Mouse (Mus musculus) liver, adult (tissue): ENCODE measurements at regions not wholly inside any gene's neighbourhood (a gene's known extent, or its start where the extent isn't known, plus 50 kb on each side); places are given as distances from the start of the nearest gene placed in this dataset.

ENCODE experiments used
- GATA4 ChIP-seq: IDR thresholded peaks from 2 replicates; pipeline ENCODE4 v1.6.1; 2014; ENCODE audit warnings: mild to moderate bottlenecking, low read length; ENCODE audit not compliant: insufficient replicate concordance

DNA sequence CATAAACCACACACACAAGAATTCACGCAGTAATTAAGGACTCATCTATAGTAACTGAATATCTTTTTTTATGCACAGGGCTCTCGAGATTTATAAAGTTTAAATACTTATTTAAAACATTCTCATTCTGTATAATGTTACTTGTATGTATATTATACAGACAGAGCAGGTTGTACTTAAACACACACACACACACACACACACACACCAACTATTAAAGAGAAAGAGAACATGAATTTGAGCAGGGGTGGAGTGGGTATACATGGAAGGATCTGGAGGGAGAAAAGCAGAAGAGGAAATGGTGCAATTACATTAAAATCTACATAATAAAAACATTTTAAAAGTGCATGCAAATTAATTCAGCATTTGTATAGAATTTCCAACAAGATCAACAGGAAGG lies 518.8 kb downstream of the Lmo7 start:
- no peak for TF ChIP-seq GATA4

- no peak for TF ChIP-seq GATA4
Observed at GRCm38 (mm10) chr14:102248023-102248422, 518.3 kb downstream of the Lmo7 start.

DNA sequence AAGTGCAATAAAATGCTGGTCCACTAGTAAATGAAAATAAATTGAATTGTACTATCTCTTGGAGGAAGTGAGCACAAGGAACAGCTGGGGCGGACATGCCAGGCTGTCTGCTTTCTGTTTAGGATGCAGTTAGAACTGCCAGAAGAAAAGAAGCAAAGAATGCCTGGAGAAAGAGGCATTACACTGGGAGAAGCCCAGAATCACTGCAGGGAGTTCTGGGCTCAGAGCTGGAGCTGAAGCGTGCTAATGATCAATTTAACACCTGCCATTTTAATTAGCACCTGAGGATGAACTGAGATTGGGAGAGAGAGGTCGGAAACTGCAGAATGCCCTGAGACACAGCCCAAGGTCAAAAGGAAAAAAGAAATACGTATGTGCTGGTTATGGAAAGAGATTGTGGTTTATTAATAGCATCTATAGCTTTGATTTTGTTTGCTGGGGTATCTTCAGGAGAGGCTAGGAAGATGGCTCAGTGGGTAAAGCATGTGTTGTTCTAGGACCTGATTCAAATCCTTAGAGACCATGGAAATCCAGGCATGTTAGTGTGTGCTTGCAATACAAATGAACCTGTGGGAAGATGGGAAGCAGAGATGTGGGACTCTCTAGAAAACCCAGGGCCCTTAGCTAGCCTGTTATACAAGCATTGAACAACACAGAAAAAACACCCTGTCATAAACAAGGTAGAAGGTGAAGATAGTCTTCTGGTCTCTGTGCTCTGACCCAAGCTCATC lies 514.2 kb downstream of the Lmo7 start:
- TF ChIP-seq GATA4: no peak

GRCm38 (mm10) chr14:102216581-102217368 lies 487.0 kb downstream of the Lmo7 start:
- TF ChIP-seq GATA4: no peak

- no peak for TF ChIP-seq GATA4
Observed at GRCm38 (mm10) chr14:102215267-102215964, 485.7 kb downstream of the Lmo7 start.

GRCm38 (mm10) chr14:102212079-102212478 lies 482.3 kb downstream of the Lmo7 start:
- TF ChIP-seq GATA4: no peak

GRCm38 (mm10) chr14:102204881-102205671 lies 475.3 kb downstream of the Lmo7 start:
- no peak for TF ChIP-seq GATA4

GRCm38 (mm10) chr14:102199430-102199829 lies 469.7 kb downstream of the Lmo7 start:
- TF ChIP-seq GATA4: no peak

GRCm38 (mm10) chr14:102190786-102191185 lies 461.0 kb downstream of the Lmo7 start:
- no peak for TF ChIP-seq GATA4

GRCm38 (mm10) chr14:102181269-102181668 lies 451.5 kb downstream of the Lmo7 start:
- no peak for TF ChIP-seq GATA4

DNA sequence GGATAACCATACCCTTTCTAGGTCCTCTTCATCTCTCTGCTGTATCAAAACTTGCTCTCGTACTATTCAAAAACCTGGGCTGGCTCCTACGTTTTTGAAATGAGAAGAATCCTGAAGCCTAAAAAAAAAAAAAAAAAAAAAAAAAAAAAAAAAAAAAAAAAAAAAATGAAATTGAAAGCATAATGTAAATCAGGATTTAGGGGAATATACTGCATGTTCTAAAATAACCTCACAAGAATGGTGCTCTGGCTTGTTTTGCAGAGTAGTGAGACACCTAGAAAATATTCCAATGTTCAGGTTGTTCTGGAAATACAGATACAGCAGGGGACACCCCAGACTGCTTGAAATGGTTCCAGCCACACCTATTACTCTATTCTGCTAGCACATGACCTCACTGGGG lies 442.0 kb downstream of the Lmo7 start:
- TF ChIP-seq GATA4: no peak

GRCm38 (mm10) chr14:102161291-102162284 lies 431.8 kb downstream of the Lmo7 start:
- no peak for TF ChIP-seq GATA4

DNA sequence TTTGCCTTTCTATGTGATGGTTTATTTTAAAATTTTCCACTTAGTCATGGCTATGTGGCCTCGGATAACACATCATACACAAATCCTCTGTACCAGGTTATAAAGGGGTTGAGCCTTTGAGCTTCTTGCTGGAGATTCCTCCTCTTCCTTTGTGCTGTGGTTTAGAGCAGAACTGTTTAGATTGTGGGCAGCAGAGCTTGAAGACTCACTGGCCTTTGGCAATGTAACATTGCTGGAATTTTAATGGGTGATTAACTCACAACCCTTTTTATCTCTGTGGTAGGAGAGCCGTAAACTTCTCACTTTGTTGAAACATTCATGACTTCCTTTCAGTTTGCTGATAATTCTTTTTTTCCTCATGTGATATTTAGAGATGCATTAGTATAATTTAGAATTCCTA lies 413.0 kb downstream of the Lmo7 start:
- TF ChIP-seq GATA4: no peak

- TF ChIP-seq GATA4: no peak
Observed at GRCm38 (mm10) chr14:102138936-102139335, 409.2 kb downstream of the Lmo7 start.

- TF ChIP-seq GATA4: no peak
Observed at GRCm38 (mm10) chr14:102118166-102118565, 388.4 kb downstream of the Lmo7 start.
